Mouse (Mus musculus) skeletal muscle tissue, adult 2 months (tissue): ENCODE data around the gene Sec11a.
"Not testable (repeated sequence)": the region's sequence is repeated elsewhere in the genome, so short reads cannot be mapped to it uniquely, and the experiment has no call there.

Experiments used
- DNase-seq: peaks from one replicate; pipeline ENCODE4 v3.0.0-alpha.2; 2012; ENCODE audit warnings: low read depth, low spot score

The Sec11a gene

GRCm38 (mm10) chr7:80947445-80948350, at the start of gene Sec11a:
Gene Sec11a, minus strand, starts transcription at chr7:80947780.
- DNase-seq: peak; percentile 91

GRCm38 (mm10) chr7:80995266-80996146, 47.9 kb upstream of the Sec11a start:
- DNase-seq: no peak

GRCm38 (mm10) chr7:80994663-80995005, 47.1 kb upstream of the Sec11a start:
- DNase-seq: no peak

- peak; percentile 31 for DNase-seq
Observed at GRCm38 (mm10) chr7:80993834-80994662, 46.5 kb upstream of the Sec11a start.

- peak; percentile 82 for DNase-seq
Observed at GRCm38 (mm10) chr7:80992980-80993833, 45.6 kb upstream of the Sec11a start, which contains the start of gene Zfp592. Gene Zfp592, plus strand, starts transcription at chr7:80993681.

GRCm38 (mm10) chr7:80992631-80992979, 45.0 kb upstream of the Sec11a start:
- DNase-seq: peak; percentile 25

GRCm38 (mm10) chr7:80992063-80992462, 44.5 kb upstream of the Sec11a start:
- peak; percentile 40 for DNase-seq

GRCm38 (mm10) chr7:80991589-80991988, 44.0 kb upstream of the Sec11a start:
- DNase-seq: no peak

- no peak for DNase-seq
Observed at GRCm38 (mm10) chr7:80990276-80990675, 42.7 kb upstream of the Sec11a start.

- no peak for DNase-seq
Observed at GRCm38 (mm10) chr7:80987805-80988625, 40.4 kb upstream of the Sec11a start.

- DNase-seq: no peak
Observed at GRCm38 (mm10) chr7:80986458-80987187, 39.0 kb upstream of the Sec11a start.

GRCm38 (mm10) chr7:80980566-80980965, 33.0 kb upstream of the Sec11a start:
- DNase-seq: no peak

- DNase-seq: not testable (repeated sequence)
Observed at GRCm38 (mm10) chr7:80973638-80974015, 26.0 kb upstream of the Sec11a start.

- DNase-seq: not testable (repeated sequence)
Observed at GRCm38 (mm10) chr7:80972920-80973637, 25.5 kb upstream of the Sec11a start.

- DNase-seq: no peak
Observed at GRCm38 (mm10) chr7:80972082-80972481, 24.5 kb upstream of the Sec11a start.

- no peak for DNase-seq
Observed at GRCm38 (mm10) chr7:80971419-80971818, 23.8 kb upstream of the Sec11a start.

GRCm38 (mm10) chr7:80970913-80971312, 23.3 kb upstream of the Sec11a start:
- DNase-seq: no peak

- no peak for DNase-seq
Observed at GRCm38 (mm10) chr7:80962799-80963198, 15.2 kb upstream of the Sec11a start.
